Mouse (Mus musculus): ENCODE measurements around the gene Cxxc4.
"Not testable (repeated sequence)": the region's sequence is repeated elsewhere in the genome, so short reads cannot be mapped to it uniquely, and the experiment has no call there.

Gene Cxxc4

GRCm38 (mm10) chr3:134236414-134237112 is at the start of gene Cxxc4:
Gene Cxxc4, plus strand, starts transcription at chr3:134236484.
- no peak for DNase-seq (ENCODE audit: low spot score in 2 of 2)

GRCm38 (mm10) chr3:134188979-134189946 is 47.0 kb upstream of the Cxxc4 start:
- no peak for DNase-seq (ENCODE audit: low spot score in 2 of 2)

- DNase-seq (ENCODE audit: low spot score in 2 of 2) = peak in 1 of 2 experiments; percentile 3
Measured at GRCm38 (mm10) chr3:134190046-134190445, 46.2 kb upstream of the Cxxc4 start.

DNA sequence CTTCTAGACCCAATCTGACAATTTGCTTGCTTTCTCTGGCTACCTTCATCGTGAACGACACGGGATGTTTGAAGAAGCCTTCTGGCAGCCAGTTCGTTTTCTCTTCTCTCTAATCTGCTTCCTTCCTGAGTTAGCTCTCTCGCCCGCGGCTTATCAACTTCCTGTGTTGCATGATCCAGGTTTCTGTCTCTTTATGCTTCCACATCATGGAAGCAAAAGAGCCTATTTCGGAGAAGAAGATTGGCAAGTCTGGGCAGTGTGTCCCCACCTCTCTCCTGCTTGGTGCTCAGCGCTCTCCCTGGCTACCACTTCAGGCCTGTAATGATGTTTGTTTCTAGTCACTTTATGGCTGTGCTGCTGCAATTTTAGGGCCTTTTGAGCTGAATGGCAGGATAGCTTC is 36.4 kb upstream of the Cxxc4 start:
- DNase-seq (ENCODE audit: low spot score in 2 of 2) = no peak

- no peak for DNase-seq (ENCODE audit: low spot score in 2 of 2)
Measured at GRCm38 (mm10) chr3:134206624-134207023, 29.7 kb upstream of the Cxxc4 start.

DNA sequence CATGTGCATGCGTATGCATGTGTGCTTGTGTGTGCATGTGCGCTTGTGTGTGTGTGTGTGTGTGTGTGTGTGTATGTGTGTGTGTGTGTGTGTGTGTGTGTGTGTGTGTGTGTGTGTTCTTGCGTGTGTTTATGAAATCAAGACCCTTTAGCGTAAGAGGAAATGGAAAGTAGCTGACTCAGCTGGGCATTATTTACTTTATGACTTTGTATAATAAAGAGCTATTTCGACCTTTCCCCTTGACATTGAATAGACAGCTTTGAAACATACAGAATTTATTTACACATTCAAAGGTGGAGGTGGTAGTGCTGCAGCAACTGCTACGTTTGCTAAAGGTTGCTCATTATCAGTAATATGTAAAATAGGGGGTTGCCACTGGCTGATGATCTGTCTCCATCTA is 25.3 kb upstream of the Cxxc4 start:
- no peak for DNase-seq (ENCODE audit: low spot score in 2 of 2)

GRCm38 (mm10) chr3:134219881-134220280 is 16.4 kb upstream of the Cxxc4 start:
- DNase-seq (ENCODE audit: low spot score in 2 of 2) = not testable (repeated sequence)

GRCm38 (mm10) chr3:134221002-134221401 is 15.3 kb upstream of the Cxxc4 start:
- DNase-seq (ENCODE audit: low spot score in 2 of 2) = no peak

DNA sequence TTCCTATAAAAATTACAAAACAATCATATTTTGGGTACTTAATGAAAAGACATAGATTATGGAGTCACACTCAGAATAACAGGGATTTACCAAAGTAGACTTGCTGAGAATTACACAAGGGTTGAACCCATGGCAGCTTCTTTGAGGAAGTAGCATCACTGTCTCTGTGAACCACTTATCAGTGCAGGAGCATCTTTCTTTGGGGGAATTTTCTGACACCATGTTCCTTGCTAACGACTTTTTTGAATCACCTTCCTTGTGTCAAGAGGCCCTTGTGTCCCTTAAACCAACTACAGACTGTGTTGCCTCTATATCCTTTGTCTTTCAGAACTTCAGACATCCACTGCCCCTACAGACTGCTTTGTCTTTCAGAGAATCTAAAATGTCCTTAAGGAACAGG is 13.7 kb upstream of the Cxxc4 start:
- DNase-seq (ENCODE audit: low spot score in 2 of 2) = no peak

GRCm38 (mm10) chr3:134223956-134224355 is 12.3 kb upstream of the Cxxc4 start:
- no peak for DNase-seq (ENCODE audit: low spot score in 2 of 2)

DNA sequence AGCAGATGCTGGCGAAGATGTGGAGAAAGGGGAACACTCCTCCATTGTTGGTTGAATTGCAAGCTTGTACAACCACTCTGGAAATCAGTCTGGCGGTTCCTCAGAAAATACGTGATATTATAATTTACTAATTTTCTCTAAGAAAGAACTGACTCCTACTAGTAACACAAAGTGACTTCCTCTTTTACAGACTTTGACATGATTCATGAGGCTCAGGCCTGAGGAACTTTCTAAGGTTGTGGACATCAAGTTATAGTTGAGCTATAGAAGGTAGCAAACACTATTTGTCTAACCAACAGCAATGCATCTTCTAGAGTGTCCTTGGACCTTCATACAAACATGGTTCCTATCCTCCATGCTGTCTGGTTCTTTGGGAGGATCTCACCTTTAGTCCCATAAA is 10.4 kb upstream of the Cxxc4 start:
- no peak for DNase-seq (ENCODE audit: low spot score in 2 of 2)

- DNase-seq (ENCODE audit: low spot score in 2 of 2) = no peak
Measured at GRCm38 (mm10) chr3:134232753-134233152, 3.5 kb upstream of the Cxxc4 start.

GRCm38 (mm10) chr3:134235491-134236413 is 532 bp upstream of the Cxxc4 start:
- peak; percentile 22 to 39 for DNase-seq (ENCODE audit: low spot score in 2 of 2)

DNA sequence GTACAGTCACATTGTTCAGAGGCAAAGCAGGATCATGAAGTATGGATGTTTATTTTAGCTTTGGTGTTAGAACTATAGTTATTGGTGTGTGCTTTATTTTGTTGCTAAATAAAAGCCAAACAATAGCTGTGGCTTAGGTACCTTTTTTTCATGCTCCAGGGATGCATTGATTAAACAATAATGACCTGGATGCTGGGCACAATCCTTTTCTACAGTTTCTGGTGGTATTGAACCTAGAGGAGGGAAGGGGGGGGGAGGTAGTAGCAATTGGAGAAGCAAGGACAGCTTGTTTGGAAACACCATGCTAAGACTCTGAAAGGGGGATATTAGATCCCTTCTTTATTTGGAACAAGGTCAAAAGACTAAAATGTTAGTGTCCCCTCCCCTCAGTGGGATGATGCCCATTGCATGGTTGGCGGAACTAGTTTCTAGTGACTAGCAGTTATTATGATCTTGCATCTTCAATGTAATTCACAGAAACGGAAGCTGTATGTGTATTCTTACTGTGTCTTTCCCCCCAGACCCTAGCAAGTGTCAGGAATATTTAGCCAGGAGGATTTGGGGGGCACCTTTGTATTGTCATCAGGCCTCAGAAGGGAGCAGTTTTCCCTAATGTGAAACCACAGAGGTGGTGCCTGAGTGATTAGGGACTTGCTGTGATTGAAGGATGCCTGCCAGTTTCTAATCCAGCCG is 975 bp downstream of the Cxxc4 start:
- DNase-seq (ENCODE audit: low spot score in 2 of 2) = no peak

GRCm38 (mm10) chr3:134238621-134239310 is 2.5 kb downstream of the Cxxc4 start:
- DNase-seq (ENCODE audit: low spot score in 2 of 2) = peak in 1 of 2 experiments; percentile 1

DNA sequence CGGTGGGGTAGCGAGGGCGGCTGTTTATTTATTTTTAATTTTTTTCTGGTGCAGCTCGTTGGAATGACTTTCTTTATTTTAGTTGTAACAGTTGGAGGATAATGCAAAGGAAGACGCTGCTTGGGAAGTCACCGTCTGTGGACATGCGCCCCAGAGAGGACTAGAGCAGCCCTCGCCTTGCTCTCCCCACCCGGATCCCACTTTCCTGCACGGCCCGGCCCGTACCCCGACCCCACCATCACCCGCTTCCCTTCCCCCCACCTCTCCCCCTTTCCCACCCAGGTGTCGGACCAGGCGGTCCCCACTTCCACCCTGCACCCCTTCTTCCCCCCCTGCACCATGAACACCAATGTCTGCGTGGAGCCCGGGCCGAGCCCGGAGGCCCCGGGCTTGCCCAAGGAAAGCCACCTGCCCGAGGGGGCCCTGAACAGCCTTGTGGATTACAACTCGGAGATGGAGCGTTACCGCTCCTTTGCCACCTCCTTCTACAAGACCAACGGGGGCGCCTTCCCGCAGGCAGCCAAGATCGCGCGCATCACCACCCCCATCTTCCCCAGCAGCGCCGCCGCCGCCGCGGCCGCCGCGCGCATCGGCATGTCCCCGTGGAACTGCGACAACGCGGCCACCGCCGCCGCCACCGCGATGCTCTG is 3.2 kb downstream of the Cxxc4 start:
- peak; percentile 2 to 41 for DNase-seq (ENCODE audit: low spot score in 2 of 2)

DNA sequence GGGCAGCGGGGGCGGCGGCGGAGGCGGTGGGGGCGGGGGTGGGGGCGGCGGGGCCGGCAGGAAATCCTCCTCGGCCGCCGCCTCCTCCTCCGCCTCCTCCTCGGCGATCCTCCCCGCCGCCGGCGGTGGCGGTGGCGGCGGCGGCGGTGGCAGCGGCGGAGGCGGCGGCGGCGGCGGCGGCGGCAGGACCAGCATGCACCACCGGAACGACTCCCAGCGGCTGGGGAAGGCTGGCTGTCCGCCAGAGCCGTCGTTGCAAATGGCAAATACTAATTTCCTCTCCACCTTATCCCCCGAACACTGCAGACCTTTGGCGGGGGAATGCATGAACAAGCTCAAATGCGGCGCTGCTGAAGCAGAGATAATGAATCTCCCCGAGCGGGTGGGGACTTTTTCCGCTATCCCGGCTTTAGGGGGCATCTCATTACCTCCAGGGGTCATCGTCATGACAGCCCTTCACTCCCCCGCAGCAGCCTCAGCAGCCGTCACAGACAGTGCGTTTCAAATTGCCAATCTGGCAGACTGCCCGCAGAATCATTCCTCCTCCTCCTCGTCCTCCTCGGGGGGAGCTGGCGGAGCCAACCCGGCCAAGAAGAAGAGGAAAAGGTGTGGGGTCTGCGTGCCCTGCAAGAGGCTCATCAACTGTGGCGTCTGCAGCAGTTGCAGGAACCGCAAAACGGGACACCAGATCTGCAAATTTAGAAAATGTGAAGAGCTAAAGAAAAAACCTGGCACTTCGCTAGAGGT is 3.9 kb downstream of the Cxxc4 start:
- DNase-seq (ENCODE audit: low spot score in 2 of 2) = peak; percentile 14 to 35

DNA sequence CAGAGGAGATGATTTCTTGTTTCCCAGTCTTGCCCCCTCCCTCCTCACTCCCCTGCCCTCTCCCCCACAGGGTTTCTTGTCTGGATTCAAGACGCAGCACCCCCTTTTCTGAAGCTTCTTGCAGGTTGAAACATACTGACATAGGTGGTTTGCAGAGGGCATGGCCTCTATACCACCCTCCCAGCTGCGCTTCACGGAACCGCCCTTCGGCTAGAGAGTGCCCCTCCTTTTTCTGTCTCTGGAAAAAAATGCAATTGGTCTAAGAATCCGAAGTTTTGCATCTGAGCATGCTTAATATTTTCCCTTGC is 4.4 kb downstream of the Cxxc4 start:
- DNase-seq (ENCODE audit: low spot score in 2 of 2) = no peak

- no peak for DNase-seq (ENCODE audit: low spot score in 2 of 2)
Measured at GRCm38 (mm10) chr3:134243168-134243849, 7.0 kb downstream of the Cxxc4 start.
